ENCODE assay signal across 25 mouse cellular contexts in genomic region chr1:127387661-127388060, GRCm38 (mm10).
DNase-seq lines count a peak whose midpoint lies in the region; ATAC-seq and TF ChIP-seq lines count a peak whose summit lies in the region.
"Had no signal": no experiment of that assay in that cellular context is flagged by ENCODE, and none has a peak within 500 bp of the region (broad histone marks: within the 10 kb centered on the region; RNA-seq: fewer than 3 reads in every experiment).

No protein-coding gene starts in this region.

- H3K9me3 ChIP-seq in kidney, embryonic 15.5 days (replicated peaks), result no peaks in the 10 kb centered on the region
- H3K9me3 ChIP-seq in kidney, postnatal 0 days (replicated peaks; ENCODE audit: low read length), result no peaks in the 10 kb centered on the region
- peaks cover 4% of the 10 kb centered on the region; the same call in 1 of the 2 replicates for H3K9me3 ChIP-seq in limb, embryonic 14.5 days (ENCODE audit: control insufficient read depth, low read length)
- H3K9me3 ChIP-seq: embryonic facial prominence, embryonic 15.5 days; forebrain, embryonic 12.5 days had no signal

- peaks cover 16% of the 10 kb centered on the region for H3K4me1 ChIP-seq in kidney, embryonic 15.5 days
- H3K4me1 ChIP-seq in kidney, postnatal 0 days (replicated peaks; ENCODE audit: insufficient read depth, low read length), result 0 out of 2 replicates have a peak, but pooled peaks cover 4% of the 10 kb centered on the region
- H3K4me1 ChIP-seq in limb, embryonic 14.5 days (ENCODE audit: control insufficient read depth, insufficient read depth, low read length), result peaks cover 7% of the 10 kb centered on the region; the same call in 1 of the 2 replicates
- H3K4me1 ChIP-seq in thymus, adult 2 months (replicated peaks; ENCODE audit: control insufficient read depth, insufficient read depth, low read length), result no peaks in the 10 kb centered on the region
- H3K4me1 ChIP-seq: embryonic facial prominence, embryonic 15.5 days; forebrain, embryonic 12.5 days had no signal

- H3K27me3 ChIP-seq in kidney, embryonic 15.5 days, result no peaks in the 10 kb centered on the region
- no peaks in the 10 kb centered on the region for H3K27me3 ChIP-seq in kidney, postnatal 0 days (ENCODE audit: insufficient read depth, low read length)
- H3K27me3 ChIP-seq in limb, embryonic 14.5 days (ENCODE audit: control insufficient read depth, insufficient read depth, low read length), result no peaks in the 10 kb centered on the region
- no peaks in the 10 kb centered on the region for H3K27me3 ChIP-seq in thymus, adult 2 months (ENCODE audit: control insufficient read depth, insufficient read depth, low read length)
- H3K27me3 ChIP-seq: embryonic facial prominence, embryonic 12.5 days; embryonic facial prominence, embryonic 15.5 days; forebrain, embryonic 12.5 days had no signal

- WGBS in kidney, embryonic 15.5 days, result 75% methylated on average over 9 of the region's 9 CpGs
- 54% methylated on average over 9 of the region's 9 CpGs for WGBS in kidney, postnatal 0 days
- 36% methylated on average over 9 of the region's 9 CpGs for WGBS in limb, embryonic 14.5 days
- 93% methylated on average over 9 of the region's 9 CpGs for WGBS in thymus, adult 2 months

- no peak overlapping the region for H3K4me2 ChIP-seq in kidney, embryonic 15.5 days
- H3K4me2 ChIP-seq in kidney, postnatal 0 days (ENCODE audit: low read length), result no peak overlapping the region
- no peak overlapping the region for H3K4me2 ChIP-seq in limb, embryonic 14.5 days (replicated peaks; ENCODE audit: low read depth, low read length, severe bottlenecking)
- H3K4me2 ChIP-seq: embryonic facial prominence, embryonic 12.5 days; embryonic facial prominence, embryonic 15.5 days; forebrain, embryonic 12.5 days had no signal

- TF ChIP-seq CTCF in kidney, postnatal 0 days (IDR thresholded peaks at IDR 0.05; ENCODE audit: low read depth), result no peak
- TF ChIP-seq CTCF in thymus, adult 2 months (IDR thresholded peaks at IDR 0.05; ENCODE audit: borderline replicate concordance, control insufficient read depth, extremely low read depth, insufficient read depth, low read length, poor library complexity), result no peak

- H3K36me3 ChIP-seq in kidney, embryonic 15.5 days, result peaks cover 46% of the 10 kb centered on the region
- H3K36me3 ChIP-seq in kidney, postnatal 0 days (ENCODE audit: insufficient read depth, low read length), result 0 out of 2 replicates have a peak, but pooled peaks cover 4% of the 10 kb centered on the region
- H3K36me3 ChIP-seq in limb, embryonic 14.5 days (ENCODE audit: control insufficient read depth, insufficient read depth, low read length), result peaks cover 21% of the 10 kb centered on the region
- peaks cover 88% of the 10 kb centered on the region for H3K36me3 ChIP-seq in thymus, adult 2 months (ENCODE audit: control insufficient read depth, insufficient read depth, low read length)

- no peak for TF ChIP-seq POLR2A in limb, embryonic 14.5 days (IDR thresholded peaks at IDR 0.05; ENCODE audit: borderline replicate concordance, extremely low read depth, insufficient read depth, insufficient read length)
- no peak for TF ChIP-seq POLR2A in thymus, adult 2 months (IDR thresholded peaks at IDR 0.05; ENCODE audit: control insufficient read depth, extremely low read depth, insufficient read depth, low read length, poor library complexity)

- ATAC-seq in frontal cortex, adult (ENCODE audit: low TSS enrichment), result 0 out of 2 replicates have a peak, but pooled peaks have one; percentile 31
- no peak for ATAC-seq in kidney, embryonic 15.5 days (replicated peaks; ENCODE audit: low FRiP score)
- no peak for ATAC-seq in kidney, postnatal 0 days (replicated peaks; ENCODE audit: low FRiP score, low read depth)
- ATAC-seq in limb, embryonic 14.5 days (ENCODE audit: low FRiP score, low read depth), result peak; percentile 62
- ATAC-seq: forebrain, embryonic 14.5 days; forebrain, embryonic 16.5 days had no signal

- H3K9ac ChIP-seq in kidney, embryonic 15.5 days, result no peak overlapping the region
- no peak overlapping the region for H3K9ac ChIP-seq in kidney, postnatal 0 days (ENCODE audit: low read depth, low read length)
- H3K9ac ChIP-seq in limb, embryonic 14.5 days (ENCODE audit: low read depth, low read length, severe bottlenecking), result no peak overlapping the region
- H3K9ac ChIP-seq: embryonic facial prominence, embryonic 12.5 days; embryonic facial prominence, embryonic 15.5 days; forebrain, embryonic 12.5 days had no signal

- peak overlapping the region; percentile 84 for H3K27ac ChIP-seq in kidney, embryonic 15.5 days
- peak overlapping the region; percentile 42; the same call in 1 of the 2 replicates for H3K27ac ChIP-seq in kidney, postnatal 0 days
- peak overlapping the region; percentile 40 for H3K27ac ChIP-seq in limb, embryonic 14.5 days (replicated peaks; ENCODE audit: low read depth, low read length)
- H3K27ac ChIP-seq in thymus, adult 2 months (ENCODE audit: control insufficient read depth, insufficient read depth, low read length), result no peak overlapping the region
- H3K27ac ChIP-seq: embryonic facial prominence, embryonic 12.5 days; embryonic facial prominence, embryonic 15.5 days; forebrain, embryonic 10.5 days; forebrain, embryonic 12.5 days had no signal

- no peak for DNase-seq in frontal cortex, postnatal 36 days (ENCODE audit: low spot score in 2 of 2)
- no peak for DNase-seq in kidney, adult 11 months
- DNase-seq in kidney, postnatal 0 days (ENCODE audit: low spot score), result no peak
- no peak for DNase-seq in kidney, adult 18-20 months
- peak; percentile 38 for DNase-seq in limb, embryonic 14.5 days (ENCODE audit: low spot score)
- no peak for DNase-seq in thymus, adult 2 months
- DNase-seq: adrenal gland, adult 2 months; adrenal gland, postnatal 10 days; adrenal gland, postnatal 25 days; cerebellum, adult 11 months; cerebellum, adult 18-20 months; cerebellum, adult 8-10 months; cerebellum, adult 9-11 months; cerebellum, postnatal 14 days; cerebellum, postnatal 36 days; embryo, embryonic 11 days had no signal

- no peak overlapping the region for H3K4me3 ChIP-seq in kidney, embryonic 15.5 days (replicated peaks)
- no peak overlapping the region for H3K4me3 ChIP-seq in kidney, postnatal 0 days (replicated peaks; ENCODE audit: low read depth, low read length)
- H3K4me3 ChIP-seq in limb, embryonic 14.5 days (replicated peaks; ENCODE audit: low read length), result no peak overlapping the region
- H3K4me3 ChIP-seq in thymus, adult 2 months (ENCODE audit: control insufficient read depth, insufficient read depth, low read length), result no peak overlapping the region
- H3K4me3 ChIP-seq: embryonic facial prominence, embryonic 12.5 days; embryonic facial prominence, embryonic 15.5 days; erythroblast, embryonic 14.5 days; forebrain, embryonic 10.5 days; forebrain, embryonic 12.5 days had no signal

Comparison
In these comparisons a context has a peak if more than half of its experiments do, and no peak if none do; other contexts are left out.
1. ATAC-seq: peak in frontal cortex, adult (single experiment) and limb, embryonic 14.5 days (single experiment); none in kidney, embryonic 15.5 days (single experiment) and kidney, postnatal 0 days (single experiment).